Mouse (Mus musculus): ENCODE data around the gene Sh3bp5. TPM values are rescaled to one million over a fixed set of nuclear protein-coding genes. Genes with fewer than 3 reads are reported as not detected.

Sh3bp5 gene
- polyA plus RNA-seq, 1 experiment from 2014 or later: 29.7 TPM

- H3K36me3 ChIP-seq (replicated peaks; ENCODE audit: insufficient read depth, low read length): no peaks in the 10 kb centered on the region
These were observed 113.7 kb downstream of the Sh3bp5 start for GRCm38 (mm10) chr14:31322191-31322590.

GRCm38 (mm10) chr14:31321181-31321580, 114.7 kb downstream of the Sh3bp5 start:
- H3K4me1 ChIP-seq (ENCODE audit: insufficient read depth): peaks cover 11% of the 10 kb centered on the region
- no peak overlapping the region for H3K27ac ChIP-seq (ENCODE audit: low read depth)
- DNase-seq: no peak
- no peak overlapping the region for H3K4me2 ChIP-seq (ENCODE audit: low read depth, low read length)
- TF ChIP-seq EP300 (IDR thresholded peaks at IDR 0.05; ENCODE audit: low read depth) (no peak), CTCF (IDR thresholded peaks at IDR 0.05; ENCODE audit: low read depth) (no peak)
- no peak overlapping the region for H3K9ac ChIP-seq (replicated peaks)
- H3K4me3 ChIP-seq (ENCODE audit: low read depth, low read length): no peak overlapping the region
- WGBS (ENCODE audit: insufficient replicate concordance): 88% methylated on average over 11 of the region's 11 CpGs
- H3K9me3 ChIP-seq (ENCODE audit: low read length): no peaks in the 10 kb centered on the region
- no peaks in the 10 kb centered on the region for H3K27me3 ChIP-seq (ENCODE audit: insufficient read depth, low read length)
- no peaks in the 10 kb centered on the region for H3K36me3 ChIP-seq (replicated peaks; ENCODE audit: insufficient read depth, low read length)
- ATAC-seq: no peak

More at GRCm38 (mm10) chr14:31322191-31322590, 113.7 kb downstream of the Sh3bp5 start:
- Histone ChIP-seq H3K27ac (ENCODE audit: low read depth) (no peak overlapping the region), H3K9ac (replicated peaks) (no peak overlapping the region), H3K4me2 (ENCODE audit: low read depth, low read length) (no peak overlapping the region), H3K4me1 (ENCODE audit: insufficient read depth) (peaks cover 11% of the 10 kb centered on the region), H3K27me3 (ENCODE audit: insufficient read depth, low read length) (no peaks in the 10 kb centered on the region), H3K4me3 (ENCODE audit: low read depth, low read length) (no peak overlapping the region), H3K9me3 (ENCODE audit: low read length) (no peaks in the 10 kb centered on the region)
- TF ChIP-seq EP300 (IDR thresholded peaks at IDR 0.05; ENCODE audit: low read depth) (no peak), CTCF (IDR thresholded peaks at IDR 0.05; ENCODE audit: low read depth) (no peak)
- DNase-seq (peak; percentile 6), ATAC-seq (no peak)
- WGBS (ENCODE audit: insufficient replicate concordance): 86% methylated on average over 3 of the region's 3 CpGs

DNA sequence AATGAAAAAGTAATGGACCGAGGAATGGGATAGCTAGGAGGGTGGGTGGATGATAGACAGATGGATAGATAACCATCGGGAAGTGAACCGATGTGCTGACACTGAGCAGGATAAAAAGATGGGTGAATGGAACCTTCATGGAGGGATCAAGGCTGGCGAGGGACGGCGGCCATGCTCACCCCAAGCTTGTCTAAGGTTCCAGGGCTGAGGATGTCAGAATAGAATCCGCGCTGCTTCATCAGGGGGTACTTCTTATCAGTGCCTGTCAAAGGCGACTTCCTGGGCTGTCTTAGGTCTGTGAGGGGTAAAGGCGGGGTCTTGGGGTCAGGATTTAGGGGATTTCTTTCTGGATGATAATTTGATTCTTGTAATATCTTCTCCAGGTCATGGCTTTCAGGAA, 116.3 kb downstream of the Sh3bp5 start:
- no peak overlapping the region for H3K4me2 ChIP-seq (ENCODE audit: low read depth, low read length)
- H3K27ac ChIP-seq (ENCODE audit: low read depth): no peak overlapping the region
- H3K4me3 ChIP-seq (ENCODE audit: low read depth, low read length): no peak overlapping the region
- WGBS (ENCODE audit: insufficient replicate concordance): 67% methylated on average over 10 of the region's 10 CpGs
- no peak overlapping the region for H3K9ac ChIP-seq (replicated peaks)
- TF ChIP-seq CTCF (IDR thresholded peaks at IDR 0.05; ENCODE audit: low read depth) (no peak), EP300 (IDR thresholded peaks at IDR 0.05; ENCODE audit: low read depth) (no peak)
- no peaks in the 10 kb centered on the region for H3K36me3 ChIP-seq (replicated peaks; ENCODE audit: insufficient read depth, low read length)
- no peaks in the 10 kb centered on the region for H3K9me3 ChIP-seq (ENCODE audit: low read length)
- H3K4me1 ChIP-seq (ENCODE audit: insufficient read depth): peaks cover 13% of the 10 kb centered on the region
- H3K27me3 ChIP-seq (ENCODE audit: insufficient read depth, low read length): no peaks in the 10 kb centered on the region
- ATAC-seq (no peak), DNase-seq (no peak)

DNA sequence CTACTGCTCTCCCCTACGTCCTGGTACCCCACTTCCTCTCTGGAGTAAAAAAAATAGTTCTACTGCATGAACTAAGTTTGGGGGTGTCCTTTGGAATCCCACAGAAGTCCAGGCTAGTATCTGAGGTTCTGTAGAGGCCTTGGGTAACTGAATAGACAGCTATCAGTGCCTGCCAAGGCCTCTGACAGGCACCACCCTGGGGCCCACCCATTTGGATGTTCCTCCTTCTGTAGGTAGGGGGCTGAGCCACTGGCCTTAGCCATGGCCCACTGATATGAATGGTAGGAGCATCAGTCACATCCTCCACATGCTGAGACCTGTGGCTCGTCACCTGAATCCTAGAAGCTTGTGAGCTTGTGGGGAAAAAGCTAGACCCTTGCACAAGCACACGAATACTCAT, 118.1 kb downstream of the Sh3bp5 start:
- Histone ChIP-seq H3K9me3 (ENCODE audit: low read length) (no peaks in the 10 kb centered on the region), H3K4me1 (ENCODE audit: insufficient read depth) (0 out of 2 replicates have a peak, but pooled peaks cover 4% of the 10 kb centered on the region), H3K36me3 (replicated peaks; ENCODE audit: insufficient read depth, low read length) (no peaks in the 10 kb centered on the region), H3K9ac (replicated peaks) (no peak overlapping the region), H3K4me3 (ENCODE audit: low read depth, low read length) (no peak overlapping the region), H3K4me2 (ENCODE audit: low read depth, low read length) (no peak overlapping the region), H3K27ac (ENCODE audit: low read depth) (no peak overlapping the region), H3K27me3 (ENCODE audit: insufficient read depth, low read length) (no peaks in the 10 kb centered on the region)
- DNase-seq: no peak
- WGBS (ENCODE audit: insufficient replicate concordance): 67% methylated on average over 3 of the region's 3 CpGs
- ATAC-seq: no peak
- TF ChIP-seq EP300 (IDR thresholded peaks at IDR 0.05; ENCODE audit: low read depth): no peak
- TF ChIP-seq CTCF (IDR thresholded peaks at IDR 0.05; ENCODE audit: low read depth): no peak

DNA sequence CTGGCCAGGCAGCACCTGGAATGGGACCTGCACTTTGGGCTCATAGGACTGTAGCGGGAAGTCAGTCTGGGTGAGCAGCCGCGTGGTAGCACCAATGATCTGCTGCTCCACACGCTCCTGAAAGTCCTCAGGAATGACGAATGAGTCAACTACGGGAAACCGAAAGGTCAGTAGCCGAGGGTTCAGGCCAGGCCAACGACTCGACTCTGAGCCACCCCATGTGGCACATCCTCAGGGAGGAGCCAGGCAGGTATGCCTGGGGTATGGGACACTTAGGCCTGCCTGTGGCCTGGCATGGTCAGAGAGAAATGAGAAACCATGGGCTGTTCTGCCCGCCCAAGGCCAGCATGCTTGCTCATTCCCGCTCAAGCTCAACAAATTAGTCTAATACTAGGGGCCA, 119.3 kb downstream of the Sh3bp5 start:
- no peak for DNase-seq
- Histone ChIP-seq H3K4me1 (ENCODE audit: insufficient read depth) (0 out of 2 replicates have a peak, but pooled peaks cover 4% of the 10 kb centered on the region), H3K4me2 (ENCODE audit: low read depth, low read length) (no peak overlapping the region), H3K9me3 (ENCODE audit: low read length) (no peaks in the 10 kb centered on the region), H3K27me3 (ENCODE audit: insufficient read depth, low read length) (no peaks in the 10 kb centered on the region), H3K9ac (replicated peaks) (no peak overlapping the region), H3K27ac (ENCODE audit: low read depth) (no peak overlapping the region), H3K4me3 (ENCODE audit: low read depth, low read length) (no peak overlapping the region), H3K36me3 (replicated peaks; ENCODE audit: insufficient read depth, low read length) (no peaks in the 10 kb centered on the region)
- WGBS (ENCODE audit: insufficient replicate concordance): 78% methylated on average over 12 of the region's 12 CpGs
- TF ChIP-seq EP300 (IDR thresholded peaks at IDR 0.05; ENCODE audit: low read depth) (no peak), CTCF (IDR thresholded peaks at IDR 0.05; ENCODE audit: low read depth) (no peak)
- peak; percentile 54; the same call in 1 of the 2 replicates for ATAC-seq

GRCm38 (mm10) chr14:31313192-31313591, 122.7 kb downstream of the Sh3bp5 start:
- WGBS (ENCODE audit: insufficient replicate concordance): 46% methylated on average over 3 of the region's 3 CpGs
- no peaks in the 10 kb centered on the region for H3K9me3 ChIP-seq (ENCODE audit: low read length)
- H3K4me2 ChIP-seq (ENCODE audit: low read depth, low read length): no peak overlapping the region
- peak; percentile 30 for DNase-seq
- peaks cover 11% of the 10 kb centered on the region; the same call in 1 of the 2 replicates for H3K4me1 ChIP-seq (ENCODE audit: insufficient read depth)
- H3K27ac ChIP-seq (ENCODE audit: low read depth): peak overlapping the region; percentile 73
- no peak overlapping the region for H3K4me3 ChIP-seq (ENCODE audit: low read depth, low read length)
- H3K27me3 ChIP-seq (ENCODE audit: insufficient read depth, low read length): no peaks in the 10 kb centered on the region
- H3K9ac ChIP-seq (replicated peaks): no peak overlapping the region
- TF ChIP-seq EP300 (IDR thresholded peaks at IDR 0.05; ENCODE audit: low read depth) (peak; percentile 26; the same call in 1 of the 2 replicates), CTCF (IDR thresholded peaks at IDR 0.05; ENCODE audit: low read depth) (no peak)
- ATAC-seq: peak; percentile 32; the same call in 1 of the 2 replicates
- H3K36me3 ChIP-seq (replicated peaks; ENCODE audit: insufficient read depth, low read length): no peaks in the 10 kb centered on the region

Other genes starting within 250 kb of the Sh3bp5 start
- gene Tnnc1, start 227.8 kb downstream of the Sh3bp5 start, polyA plus RNA-seq (2015; fragmentation: Nextera tagmentation; extraction: Ambion mirVana): 3.9 and 8.4 TPM in 2 replicates
- gene Nisch, start 219.1 kb downstream of the Sh3bp5 start, polyA plus RNA-seq (2015; fragmentation: Nextera tagmentation; extraction: Ambion mirVana): 51.1 and 65.0 TPM in 2 replicates
- 0.04 and 0.06 TPM in 2 replicates for gene Sema3g, start 218.2 kb downstream of the Sh3bp5 start, polyA plus RNA-seq (2015; fragmentation: Nextera tagmentation; extraction: Ambion mirVana)
- gene Phf7, start 184.8 kb downstream of the Sh3bp5 start, polyA plus RNA-seq (2015; fragmentation: Nextera tagmentation; extraction: Ambion mirVana): 7.3 and 8.3 TPM in 2 replicates
- gene Bap1, start 184.6 kb downstream of the Sh3bp5 start, polyA plus RNA-seq (2015; fragmentation: Nextera tagmentation; extraction: Ambion mirVana): 16.3 and 19.8 TPM in 2 replicates
- gene Dnah1, start 112.2 kb downstream of the Sh3bp5 start, polyA plus RNA-seq (2015; fragmentation: Nextera tagmentation; extraction: Ambion mirVana): 0.05 and 0.06 TPM in 2 replicates
- gene Capn7, start 99.4 kb downstream of the Sh3bp5 start, polyA plus RNA-seq (2015; fragmentation: Nextera tagmentation; extraction: Ambion mirVana): 10.3 and 12.4 TPM in 2 replicates
- 9.6 and 11.4 TPM in 2 replicates for gene Eaf1, start 58.3 kb upstream of the Sh3bp5 start, polyA plus RNA-seq (2015; fragmentation: Nextera tagmentation; extraction: Ambion mirVana)
- 23.6 and 26.1 TPM in 2 replicates for gene Mettl6, start 59.0 kb upstream of the Sh3bp5 start, polyA plus RNA-seq (2015; fragmentation: Nextera tagmentation; extraction: Ambion mirVana)
- gene Colq, start 155.3 kb upstream of the Sh3bp5 start, polyA plus RNA-seq (2015; fragmentation: Nextera tagmentation; extraction: Ambion mirVana): 0.29 and 0.52 TPM in 2 replicates
- gene Gm49387, start 204.8 kb upstream of the Sh3bp5 start, polyA plus RNA-seq (2015; fragmentation: Nextera tagmentation; extraction: Ambion mirVana): 0.89 and 3.9 TPM in 2 replicates
- 40.3 and 44.1 TPM in 2 replicates for gene Btd, start 204.9 kb upstream of the Sh3bp5 start, polyA plus RNA-seq (2015; fragmentation: Nextera tagmentation; extraction: Ambion mirVana)
- gene Hacl1, start 205.2 kb upstream of the Sh3bp5 start, polyA plus RNA-seq (2015; fragmentation: Nextera tagmentation; extraction: Ambion mirVana): 310 and 342 TPM in 2 replicates

Data from liver, postnatal 0 days (tissue).